Mouse (Mus musculus) MEL (cell line): ENCODE data around the gene Lman2. TPM values are rescaled to one million over a fixed set of nuclear protein-coding genes. Genes with fewer than 3 reads are reported as not detected.

ENCODE experiments used
- DNase-seq: peaks from one replicate; pipeline ENCODE4 v3.0.0; 2011; ENCODE audit warnings: low read depth, low spot score
- H3K27ac ChIP-seq: 2 replicates; pipeline ENCODE4 v1.5.1; 2012; ENCODE audit warnings: low read depth, mild to moderate bottlenecking, control low read depth, low read length, moderate library complexity; ENCODE audit not compliant: control insufficient read depth
- H3K27me3 ChIP-seq, 2 experiments: fragments of 150-350 bp in 1 of 2; sonication (generic) in 1 of 2; 2 replicates each; pipeline ENCODE4 v1.6.1; 2012; ENCODE audit warnings: low read length in 2 of 2, mild to moderate bottlenecking in 2 of 2, improper control_type of control experiment in 1 of 2, moderate library complexity in 1 of 2; ENCODE audit not compliant: insufficient read depth in 2 of 2, control insufficient read depth in 1 of 2
- H3K36me3 ChIP-seq, 2 experiments: 2 replicates each; pipeline ENCODE4 v1.6.1; 2012 to 2014; ENCODE audit warnings: low read length in 2 of 2, improper control_type of control experiment in 1 of 2, inconsistent platforms in 1 of 2, mild to moderate bottlenecking in 1 of 2; ENCODE audit not compliant: insufficient read depth in 2 of 2, control insufficient read depth in 1 of 2
- H3K4me1 ChIP-seq, 2 experiments: fragments of 150-350 bp in 1 of 2; sonication (generic) in 1 of 2; 2 replicates each; pipeline ENCODE4 v1.6.1; 2012; ENCODE audit warnings: low read length in 2 of 2, improper control_type of control experiment in 1 of 2, mild to moderate bottlenecking in 1 of 2; ENCODE audit not compliant: insufficient read depth in 2 of 2, control insufficient read depth in 1 of 2
- H3K4me3 ChIP-seq, 2 experiments: fragments of 150-350 bp in 1 of 2; sonication (generic) in 1 of 2; 2 replicates each; pipeline ENCODE4 v1.5.1; 2012; ENCODE audit warnings: low read depth in 2 of 2, low read length in 2 of 2, mild to moderate bottlenecking in 2 of 2, moderate library complexity in 2 of 2, control low read depth in 1 of 2, improper control_type of control experiment in 1 of 2; ENCODE audit not compliant: control insufficient read depth in 1 of 2, insufficient read depth in 1 of 2
- H3K79me2 ChIP-seq: 2 replicates; pipeline ENCODE4 v1.6.1; 2012; ENCODE audit warnings: mild to moderate bottlenecking, low read length, moderate library complexity; ENCODE audit not compliant: control insufficient read depth, poor library complexity, insufficient read depth
- H3K9ac ChIP-seq: 2 replicates; pipeline ENCODE4 v1.6.1; 2012; ENCODE audit warnings: low read depth, mild to moderate bottlenecking, control low read depth, low read length, moderate library complexity; ENCODE audit not compliant: control insufficient read depth, poor library complexity, severe bottlenecking
- H3K9me3 ChIP-seq: fragments of 150-350 bp; sonication (generic); replicated peaks from 2 replicates; pipeline ENCODE4 v1.6.1; 2012; ENCODE audit warnings: mild to moderate bottlenecking, low read length, improper control_type of control experiment, moderate library complexity; ENCODE audit not compliant: insufficient read depth
- EP300 ChIP-seq, 2 experiments: IDR thresholded peaks; 2 replicates each; pipeline ENCODE4 v1.6.1; 2011; ENCODE audit warnings: improper control_type of control experiment in 2 of 2, low read length in 2 of 2, low read depth in 1 of 2, mild to moderate bottlenecking in 1 of 2
- GATA1 ChIP-seq: IDR thresholded peaks from 2 replicates; pipeline ENCODE4 v1.6.1; 2011; ENCODE audit warnings: low read depth, low read length, improper control_type of control experiment
- JUND ChIP-seq: IDR thresholded peaks from 2 replicates; pipeline ENCODE4 v1.6.1; 2011; ENCODE audit warnings: low read depth, mild to moderate bottlenecking, improper control_type of control experiment, low read length
- MAZ ChIP-seq: IDR thresholded peaks from 2 replicates; pipeline ENCODE4 v1.6.1; 2012; ENCODE audit warnings: low read depth, mild to moderate bottlenecking, inconsistent platforms, low read length, improper control_type of control experiment
- MEF2A ChIP-seq: IDR thresholded peaks from 2 replicates; pipeline ENCODE4 v1.6.1; 2014; ENCODE audit warnings: low read depth, mild to moderate bottlenecking, inconsistent platforms, low read length, improper control_type of control experiment; ENCODE audit not compliant: poor library complexity, insufficient replicate concordance, severe bottlenecking; ENCODE audit errors: extremely low read depth
- MYC ChIP-seq: IDR thresholded peaks from 2 replicates; pipeline ENCODE4 v1.6.1; 2011; ENCODE audit warnings: low read depth, mild to moderate bottlenecking, low read length, improper control_type of control experiment, moderate library complexity
- NRF1 ChIP-seq: IDR thresholded peaks from 2 replicates; pipeline ENCODE4 v1.6.1; 2014; ENCODE audit warnings: low read depth, mild to moderate bottlenecking, inconsistent platforms, low read length, improper control_type of control experiment, moderate library complexity; ENCODE audit not compliant: poor library complexity, insufficient read depth, severe bottlenecking
- POLR2AphosphoS5 ChIP-seq: IDR thresholded peaks from 2 replicates; pipeline ENCODE4 v1.6.1; 2012; ENCODE audit warnings: low read depth, borderline replicate concordance, mild to moderate bottlenecking, inconsistent platforms, low read length, moderate library complexity, mixed read lengths
- RCOR1 ChIP-seq: IDR thresholded peaks from 2 replicates; pipeline ENCODE4 v1.6.1; 2012; ENCODE audit warnings: low read depth, mild to moderate bottlenecking, inconsistent platforms, low read length, improper control_type of control experiment
- UBTF ChIP-seq: IDR thresholded peaks from 2 replicates; pipeline ENCODE4 v1.6.1; 2012; ENCODE audit warnings: low read depth, mild to moderate bottlenecking, inconsistent platforms, low read length, improper control_type of control experiment, moderate library complexity, borderline replicate concordance; ENCODE audit not compliant: insufficient read depth
- USF1 ChIP-seq: IDR thresholded peaks from 2 replicates; pipeline ENCODE4 v1.6.1; 2014; ENCODE audit warnings: low read depth, mild to moderate bottlenecking, inconsistent platforms, low read length, improper control_type of control experiment, moderate library complexity
- ZMIZ1 ChIP-seq: IDR thresholded peaks from 2 replicates; pipeline ENCODE4 v1.6.1; 2012; ENCODE audit warnings: low read depth, mild to moderate bottlenecking, inconsistent platforms, low read length, improper control_type of control experiment, moderate library complexity
- ZNF384 ChIP-seq: IDR thresholded peaks from 2 replicates; pipeline ENCODE4 v1.6.1; 2012; ENCODE audit warnings: low read depth, mild to moderate bottlenecking, inconsistent platforms, low read length, improper control_type of control experiment
- polyA plus RNA-seq, 2 experiments: library from polyadenylated mRNA; stranded (reverse) in 1 of 2; unstranded in 1 of 2; fragments of >175 nt in 1 of 2; fragments of >200 nt in 1 of 2; gene quantifications; 2 replicates each; pipeline versions ENCODE4 v1.2.1 to v1.2.4; 2012; ENCODE audit warnings: low replicate concordance in 2 of 2, low read depth in 1 of 2; ENCODE audit not compliant: insufficient read length in 2 of 2, insufficient read depth in 1 of 2, missing spikeins in 1 of 2
- total RNA-seq: library from RNA; depleted of rRNA; stranded (reverse); fragments of 300-350 nt; gene quantifications from 2 replicates; pipeline ENCODE4 v1.2.3, GENCODE M21; 2012

Lman2 gene
- total and polyA plus RNA-seq, 3 experiments = 86.1 to 239 (median 145) TPM

- H3K9ac ChIP-seq = no peak overlapping the region
- no peaks in the 10 kb centered on the region for H3K36me3 ChIP-seq
- TF ChIP-seq NRF1 (peak; percentile 45; the same call in 1 of the 2 replicates), MAZ (no peak), EP300 (IDR thresholded peaks at IDR 0.05; ENCODE audit: low read depth in 1 of 2, low read length in 2 of 2) (no peak)
These were observed 24.2 kb downstream of the Lman2 start for GRCm38 (mm10) chr13:55338131-55339054.

GRCm38 (mm10) chr13:55337341-55337975 is 25.1 kb downstream of the Lman2 start:
- no peaks in the 10 kb centered on the region for H3K36me3 ChIP-seq
- no peaks in the 10 kb centered on the region for H3K27me3 ChIP-seq
- H3K4me3 ChIP-seq = no peak overlapping the region
- no peaks in the 10 kb centered on the region for H3K9me3 ChIP-seq
- no peak overlapping the region for H3K27ac ChIP-seq
- H3K9ac ChIP-seq = no peak overlapping the region
- no peaks in the 10 kb centered on the region for H3K79me2 ChIP-seq
- H3K4me1 ChIP-seq = 0 out of 4 replicates have a peak, but pooled peaks cover 0 to 3% of the 10 kb centered on the region in 2 experiments
- DNase-seq = no peak
- no peak for TF ChIP-seq ZNF384
- TF ChIP-seq JUND = no peak
- TF ChIP-seq RCOR1 = no peak
- no peak for TF ChIP-seq POLR2AphosphoS5
- no peak for TF ChIP-seq ZMIZ1
- TF ChIP-seq GATA1 = no peak
- TF ChIP-seq MEF2A = no peak
- TF ChIP-seq USF1 = no peak
- TF ChIP-seq MYC = no peak
- TF ChIP-seq UBTF = no peak

More at GRCm38 (mm10) chr13:55338131-55339054, 24.2 kb downstream of the Lman2 start:
- Histone ChIP-seq H3K4me3 (no peak overlapping the region), H3K4me1 (0 out of 4 replicates have a peak, but pooled peaks cover 0 to 3% of the 10 kb centered on the region in 2 experiments), H3K27me3 (no peaks in the 10 kb centered on the region), H3K79me2 (no peaks in the 10 kb centered on the region), H3K9me3 (no peaks in the 10 kb centered on the region), H3K27ac (no peak overlapping the region)
- DNase-seq = no peak
